Mouse (Mus musculus) limb, embryonic 12.5 days (tissue): ENCODE results near the gene Vta1. TPM values are rescaled to one million over a fixed set of nuclear protein-coding genes. Genes with fewer than 3 reads are reported as not detected.
A peak's percentile ranks its signal among the peaks of the same experiment; 100 is the strongest.

Experiments
- ATAC-seq: fragments of 200-750 bp; cut with Nextera tagmentation; 2 replicates; pipeline ENCODE4 v1.8.0; 2017; ENCODE audit warnings: low read depth, moderate TSS enrichment; ENCODE audit not compliant: insufficient number of reproducible peaks, insufficient read depth, low FRiP score, low TSS enrichment
- H3K27ac ChIP-seq: fragments of 300-500 bp; sonication (generic); 2 replicates; pipeline ENCODE4 v1.5.1; 2016; ENCODE audit warnings: mild to moderate bottlenecking, moderate library complexity
- H3K27me3 ChIP-seq: fragments of 300-500 bp; sonication (generic); 2 replicates; pipeline ENCODE4 v1.6.1; 2016; ENCODE audit warnings: mild to moderate bottlenecking, moderate library complexity
- H3K36me3 ChIP-seq: fragments of 300-500 bp; sonication (generic); 2 replicates; pipeline ENCODE4 v1.6.1; 2016; ENCODE audit warnings: mild to moderate bottlenecking, moderate library complexity
- H3K4me1 ChIP-seq: fragments of 300-500 bp; sonication (generic); replicated peaks from 2 replicates; pipeline ENCODE4 v1.6.1; 2016
- H3K4me2 ChIP-seq: fragments of 300-500 bp; sonication (generic); 2 replicates; pipeline ENCODE4 v1.6.1; 2016; ENCODE audit warnings: mild to moderate bottlenecking, moderate library complexity
- H3K4me3 ChIP-seq: fragments of 300-500 bp; sonication (generic); replicated peaks from 2 replicates; pipeline ENCODE4 v1.5.1; 2016; ENCODE audit warnings: mild to moderate bottlenecking
- H3K9ac ChIP-seq: fragments of 300-500 bp; sonication (generic); replicated peaks from 2 replicates; pipeline ENCODE4 v1.6.1; 2016; ENCODE audit warnings: mild to moderate bottlenecking, moderate library complexity
- H3K9me3 ChIP-seq: fragments of 300-500 bp; sonication (generic); 2 replicates; pipeline ENCODE4 v1.6.1; 2016; ENCODE audit warnings: mild to moderate bottlenecking, moderate library complexity
- WGBS: fragments of 180-500 bp; shearing (Covaris S2); methylation state at CpG from one replicate; pipeline ENCODE4 v1.1.7; 2016; 5-methylcytosine and 5-hydroxymethylcytosine counted together
- polyA plus RNA-seq: library from polyadenylated mRNA; unstranded; fragments of >200 nt; fragmentation: Nextera tagmentation; extraction: Ambion mirVana; gene quantifications from 2 replicates; pipeline ENCODE4 v1.2.1, GENCODE M21; 2016

The Vta1 gene
- 96.5 and 108 TPM in 2 replicates for polyA plus RNA-seq

DNA sequence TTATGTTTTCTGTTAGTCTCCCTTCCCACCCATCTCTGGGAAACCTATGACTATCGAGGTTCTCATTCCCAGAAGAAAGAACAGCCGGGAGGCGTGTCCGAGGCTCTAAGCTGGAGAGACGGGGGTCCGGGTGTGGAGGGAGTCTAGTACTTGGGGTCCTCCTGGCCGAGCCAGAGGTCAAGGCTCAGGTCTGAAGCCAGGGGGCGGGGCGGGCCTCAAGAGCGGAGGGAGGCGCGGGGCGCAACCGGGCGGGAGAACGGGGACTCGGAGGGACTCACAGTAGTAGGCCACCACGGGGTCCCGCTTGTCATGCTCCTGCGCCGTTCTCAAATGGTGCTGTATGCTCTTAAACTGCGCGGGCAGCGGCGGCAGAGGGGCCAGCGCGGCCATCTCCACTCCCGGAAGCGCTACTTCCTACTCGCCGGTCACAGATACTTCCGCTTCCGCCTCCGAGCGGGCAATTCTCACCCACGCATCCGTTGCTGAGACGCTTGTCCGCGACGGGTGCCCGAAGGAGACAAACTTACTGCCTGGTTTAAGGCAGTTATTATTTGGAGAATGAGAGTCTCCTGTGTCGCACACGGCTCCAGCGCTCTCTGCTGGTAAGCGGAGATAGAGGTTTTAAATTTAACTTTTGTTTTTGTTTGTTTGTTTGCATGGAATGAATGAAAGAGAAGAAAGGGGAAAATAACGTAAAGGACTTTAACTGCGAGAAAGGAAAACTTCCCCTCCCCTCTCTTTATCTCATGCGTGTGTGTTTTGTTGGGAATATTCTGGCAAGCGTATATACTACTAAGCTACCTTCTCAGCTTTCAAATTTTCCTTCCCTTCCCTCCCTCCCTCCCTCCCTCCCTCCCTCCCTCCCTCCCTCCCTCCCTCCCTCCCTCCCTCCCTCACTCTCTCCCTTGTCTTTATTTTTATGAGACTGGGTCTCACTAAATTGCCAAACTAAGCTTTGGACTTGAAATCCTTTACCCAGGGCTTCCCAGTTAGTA is at the start of gene Vta1, which contains the start of gene Nmbr:
Gene Vta1 (minus strand): TSS at position 489 of the 995 bp plus-strand sequence.
Gene Nmbr (plus strand): TSS at position 520 of the 995 bp plus-strand sequence.
- H3K9ac ChIP-seq = peak within 1 kb of the TSS; percentile 81
- H3K27ac ChIP-seq = peak within 1 kb of the TSS; percentile 75; the same call in 1 of the 2 replicates
- peaks cover 11% of the 10 kb centered on the region for H3K4me1 ChIP-seq
- H3K36me3 ChIP-seq = no peaks in the 10 kb centered on the region
- 0 out of 2 replicates have a peak, but pooled peaks cover 2% of the 10 kb centered on the region for H3K9me3 ChIP-seq
- H3K4me3 ChIP-seq = peak within 1 kb of the TSS; percentile 92
- WGBS = under 1% methylated on average over 46 of the region's 50 CpGs
- ATAC-seq = peak; percentile 94
- peak within 1 kb of the TSS; percentile 61 for H3K4me2 ChIP-seq
- no peaks in the 10 kb centered on the region for H3K27me3 ChIP-seq

DNA sequence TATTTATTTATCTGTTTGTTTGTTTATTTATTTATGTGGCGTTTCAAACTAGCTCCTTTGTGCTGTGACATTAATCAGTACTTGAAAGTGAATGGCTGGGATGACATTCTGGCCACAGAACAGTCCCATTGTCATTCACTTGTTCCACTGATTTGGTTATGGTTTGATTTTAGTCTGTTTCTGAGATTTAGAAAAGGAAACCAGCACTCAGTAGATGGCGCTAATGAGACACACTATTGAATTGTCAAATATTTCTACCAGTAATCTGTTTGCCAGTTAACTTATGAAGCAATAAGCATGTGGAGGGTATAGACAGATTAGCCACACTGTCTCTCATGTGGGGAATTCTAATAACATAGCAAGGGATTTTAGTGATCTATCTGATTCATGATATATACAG is 28.9 kb upstream of the Vta1 start:
- WGBS = 11% methylated on average over 2 of the region's 2 CpGs
- H3K27ac ChIP-seq = no peak overlapping the region
- no peak overlapping the region for H3K9ac ChIP-seq
- no peak overlapping the region for H3K4me3 ChIP-seq
- ATAC-seq = no peak
- no peaks in the 10 kb centered on the region for H3K27me3 ChIP-seq
- no peaks in the 10 kb centered on the region for H3K36me3 ChIP-seq
- H3K4me1 ChIP-seq = no peaks in the 10 kb centered on the region
- H3K4me2 ChIP-seq = no peak overlapping the region
- H3K9me3 ChIP-seq = no peaks in the 10 kb centered on the region

- H3K4me2 ChIP-seq = no peak overlapping the region
- no peak overlapping the region for H3K9ac ChIP-seq
- no peak overlapping the region for H3K4me3 ChIP-seq
- H3K9me3 ChIP-seq = no peaks in the 10 kb centered on the region
- H3K27ac ChIP-seq = no peak overlapping the region
- WGBS = 79% methylated on average over 9 of the region's 9 CpGs
- H3K36me3 ChIP-seq = no peaks in the 10 kb centered on the region
- no peaks in the 10 kb centered on the region for H3K27me3 ChIP-seq
- ATAC-seq = no peak
- H3K4me1 ChIP-seq = no peaks in the 10 kb centered on the region
Measured at GRCm38 (mm10) chr10:14725671-14726070, 20.3 kb upstream of the Vta1 start.

- WGBS = 64% methylated on average over 3 of the region's 3 CpGs
- H3K27ac ChIP-seq = no peak within 1 kb of the TSS
- H3K4me3 ChIP-seq = no peak within 1 kb of the TSS
- H3K4me1 ChIP-seq = no peaks in the 10 kb centered on the region
- H3K9me3 ChIP-seq = no peaks in the 10 kb centered on the region
- H3K9ac ChIP-seq = no peak within 1 kb of the TSS
- no peaks in the 10 kb centered on the region for H3K36me3 ChIP-seq
- no peaks in the 10 kb centered on the region for H3K27me3 ChIP-seq
- no peak within 1 kb of the TSS for H3K4me2 ChIP-seq
- ATAC-seq = no peak
Measured at GRCm38 (mm10) chr10:14718114-14718513, 12.8 kb upstream of the Vta1 start, which contains the start of gene Gje1. TSS of gene Gje1 (minus strand) at chr10:14718214.

DNA sequence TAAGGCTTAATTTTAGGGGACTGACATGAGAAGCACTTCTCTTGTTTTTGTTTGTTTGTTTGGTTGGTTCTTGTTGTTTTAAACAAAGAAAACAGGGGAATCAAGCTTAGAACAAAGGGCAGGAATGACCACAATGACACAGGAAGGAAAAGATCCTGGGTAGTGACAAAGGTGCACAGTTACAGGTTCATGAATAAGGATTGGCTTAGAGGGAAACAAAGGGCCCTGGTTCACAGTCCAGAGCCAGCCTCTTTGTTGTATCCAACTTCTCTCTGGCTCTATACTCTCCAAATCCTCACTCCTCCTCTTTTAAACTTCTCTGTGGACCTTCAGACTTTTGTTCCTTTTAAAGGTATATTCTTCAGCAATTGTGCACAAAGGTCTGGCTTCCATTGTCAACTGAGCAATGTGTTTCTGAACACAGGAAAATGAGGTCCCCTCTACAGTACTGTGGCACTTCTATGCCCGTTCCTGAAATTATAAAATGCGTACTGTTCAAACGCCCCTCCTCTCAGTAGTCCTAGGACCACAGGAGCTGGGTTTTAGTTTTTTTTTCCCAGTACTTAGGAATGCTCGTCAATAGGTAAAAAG is 1.4 kb downstream of the Vta1 start:
- no peak for ATAC-seq
- 76% methylated on average over 4 of the region's 4 CpGs for WGBS
- Histone ChIP-seq H3K4me2 (peak overlapping the region; percentile 61), H3K9me3 (0 out of 2 replicates have a peak, but pooled peaks cover 2% of the 10 kb centered on the region), H3K36me3 (no peaks in the 10 kb centered on the region), H3K4me3 (peak overlapping the region; percentile 92), H3K27ac (no peak overlapping the region), H3K27me3 (no peaks in the 10 kb centered on the region), H3K9ac (no peak overlapping the region), H3K4me1 (peaks cover 11% of the 10 kb centered on the region)

DNA sequence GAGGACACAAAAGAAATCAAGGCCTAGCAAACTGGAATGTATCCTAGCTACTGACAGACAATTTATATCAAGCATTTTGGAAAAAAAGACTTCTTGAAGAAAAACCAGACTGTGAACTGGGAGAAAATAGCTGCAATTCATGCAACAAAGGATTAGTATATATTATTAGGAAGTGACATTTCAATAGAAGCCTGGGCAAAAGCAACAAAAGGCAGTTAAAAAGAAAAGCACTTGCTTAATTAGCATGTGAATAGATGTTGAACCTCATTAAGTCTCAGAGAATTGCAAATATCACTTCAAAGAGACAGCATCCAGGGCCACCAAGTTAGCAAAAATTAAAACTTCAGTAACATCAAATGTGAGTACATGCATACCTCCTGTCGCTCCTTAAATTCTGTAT is 2.1 kb downstream of the Vta1 start:
- H3K9ac ChIP-seq = no peak overlapping the region
- no peak overlapping the region for H3K4me3 ChIP-seq
- peaks cover 11% of the 10 kb centered on the region for H3K4me1 ChIP-seq
- no peak overlapping the region for H3K4me2 ChIP-seq
- ATAC-seq = no peak
- H3K27ac ChIP-seq = no peak overlapping the region
- H3K9me3 ChIP-seq = 0 out of 2 replicates have a peak, but pooled peaks cover 2% of the 10 kb centered on the region
- no peaks in the 10 kb centered on the region for H3K27me3 ChIP-seq
- WGBS = 78% methylated on average over 1 of the region's 1 CpGs
- H3K36me3 ChIP-seq = no peaks in the 10 kb centered on the region

GRCm38 (mm10) chr10:14690349-14690748 is 15.0 kb downstream of the Vta1 start:
- H3K9me3 ChIP-seq = no peaks in the 10 kb centered on the region
- WGBS = 95% methylated on average over 3 of the region's 3 CpGs
- no peak overlapping the region for H3K27ac ChIP-seq
- H3K4me3 ChIP-seq = no peak overlapping the region
- no peak for ATAC-seq
- H3K4me2 ChIP-seq = no peak overlapping the region
- H3K36me3 ChIP-seq = peaks cover 16% of the 10 kb centered on the region
- H3K27me3 ChIP-seq = no peaks in the 10 kb centered on the region
- H3K9ac ChIP-seq = no peak overlapping the region
- H3K4me1 ChIP-seq = no peaks in the 10 kb centered on the region

DNA sequence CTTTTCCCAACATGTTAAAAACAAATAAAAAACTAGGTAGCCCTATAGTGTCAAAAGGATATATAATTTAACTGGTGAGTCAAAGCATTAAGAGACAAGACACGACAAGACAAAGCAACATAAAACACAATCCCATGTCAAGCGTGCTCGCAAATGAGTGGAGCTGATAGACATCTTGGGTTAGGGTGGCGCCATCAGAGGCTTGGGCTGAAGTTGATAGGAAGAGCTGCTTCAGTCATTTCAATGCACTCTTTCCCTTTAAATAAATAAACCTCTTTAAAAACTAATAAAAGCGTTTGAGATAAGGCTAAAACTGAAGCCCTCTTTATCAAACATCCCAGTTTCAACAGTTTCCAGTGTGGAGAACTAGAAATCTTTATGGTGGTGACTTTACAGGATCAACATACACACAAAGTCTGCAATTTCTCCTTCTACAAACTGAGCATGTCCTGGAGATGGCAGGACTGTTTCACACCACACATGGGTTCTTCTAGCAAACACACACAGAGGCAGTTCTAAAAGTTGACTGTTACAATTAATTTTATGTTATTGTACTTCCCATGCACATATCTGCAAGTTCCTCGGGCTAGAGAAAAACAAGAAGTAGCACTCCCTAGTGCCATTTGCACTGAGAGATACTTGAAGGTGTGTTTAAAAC is 16.4 kb downstream of the Vta1 start:
- Histone ChIP-seq H3K4me2 (no peak overlapping the region), H3K4me3 (no peak overlapping the region), H3K36me3 (peaks cover 16% of the 10 kb centered on the region), H3K9me3 (no peaks in the 10 kb centered on the region), H3K27me3 (no peaks in the 10 kb centered on the region), H3K9ac (no peak overlapping the region), H3K4me1 (no peaks in the 10 kb centered on the region), H3K27ac (no peak overlapping the region)
- 90% methylated on average over 6 of the region's 6 CpGs for WGBS
- ATAC-seq = no peak

GRCm38 (mm10) chr10:14685663-14686062 is 19.7 kb downstream of the Vta1 start:
- H3K4me3 ChIP-seq = no peak overlapping the region
- H3K9me3 ChIP-seq = no peaks in the 10 kb centered on the region
- ATAC-seq = no peak
- peaks cover 16% of the 10 kb centered on the region for H3K36me3 ChIP-seq
- H3K4me1 ChIP-seq = no peaks in the 10 kb centered on the region
- no peaks in the 10 kb centered on the region for H3K27me3 ChIP-seq
- no peak overlapping the region for H3K27ac ChIP-seq
- 98% methylated on average over 1 of the region's 1 CpGs for WGBS
- no peak overlapping the region for H3K4me2 ChIP-seq
- no peak overlapping the region for H3K9ac ChIP-seq

DNA sequence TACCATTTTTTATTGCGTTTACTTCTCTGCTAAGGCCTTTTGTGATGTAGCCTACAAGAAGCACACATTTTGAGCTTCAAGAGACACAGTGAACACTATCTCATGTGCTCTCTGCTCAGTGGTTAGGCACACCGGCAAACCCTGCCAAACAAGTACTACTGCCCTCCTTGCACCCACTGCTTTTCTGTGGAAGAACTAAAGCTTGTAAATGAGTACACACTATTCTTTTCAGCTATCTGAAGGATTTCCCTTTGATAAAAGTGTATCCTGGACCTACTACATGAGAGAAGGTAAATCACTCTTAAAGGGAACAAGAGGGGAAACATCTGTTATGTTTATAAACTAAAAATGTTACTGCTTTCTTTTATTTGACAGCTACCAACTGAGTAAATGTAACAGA is 39.2 kb downstream of the Vta1 start:
- H3K27ac ChIP-seq = no peak overlapping the region
- no peak overlapping the region for H3K4me2 ChIP-seq
- no peaks in the 10 kb centered on the region for H3K27me3 ChIP-seq
- H3K9me3 ChIP-seq = no peaks in the 10 kb centered on the region
- H3K36me3 ChIP-seq = peaks cover 38% of the 10 kb centered on the region
- no peak overlapping the region for H3K9ac ChIP-seq
- WGBS = 97% methylated on average over 2 of the region's 2 CpGs
- H3K4me1 ChIP-seq = no peaks in the 10 kb centered on the region
- no peak overlapping the region for H3K4me3 ChIP-seq
- ATAC-seq = no peak

DNA sequence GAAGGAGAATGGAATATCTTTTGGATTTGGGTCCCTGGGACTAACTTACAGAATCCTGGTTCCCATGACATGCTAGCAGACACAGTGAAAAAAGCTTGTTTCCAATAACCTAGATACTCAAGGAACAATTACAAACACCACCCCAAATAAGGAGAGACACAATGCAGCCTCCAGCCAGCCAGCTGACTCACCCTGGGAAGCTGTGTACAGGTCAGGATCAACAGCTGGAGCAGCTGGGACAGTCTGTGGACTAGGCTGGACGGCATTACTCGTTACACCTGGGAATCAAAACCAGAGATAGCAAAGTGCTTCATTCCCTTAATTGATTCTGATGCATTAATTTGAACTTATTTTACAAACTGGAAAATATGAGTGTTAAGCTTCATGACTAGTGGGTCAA is 44.5 kb downstream of the Vta1 start:
- H3K4me1 ChIP-seq = no peaks in the 10 kb centered on the region
- H3K27me3 ChIP-seq = no peaks in the 10 kb centered on the region
- H3K4me2 ChIP-seq = no peak overlapping the region
- H3K36me3 ChIP-seq = peaks cover 23% of the 10 kb centered on the region; the same call in 1 of the 2 replicates
- 74% methylated on average over 2 of the region's 2 CpGs for WGBS
- H3K9me3 ChIP-seq = no peaks in the 10 kb centered on the region
- no peak overlapping the region for H3K4me3 ChIP-seq
- H3K27ac ChIP-seq = no peak overlapping the region
- no peak for ATAC-seq
- no peak overlapping the region for H3K9ac ChIP-seq
